Mouse (Mus musculus) small intestine, adult 2 months (tissue): ENCODE measurements at regions not wholly inside any gene's neighbourhood (a gene's known extent, or its start where the extent isn't known, plus 50 kb on each side); places are given as distances from the start of the nearest gene placed in this dataset.

Experiments used
- CTCF ChIP-seq: fragments of 200-500 bp; IDR thresholded peaks from 2 replicates; pipeline ENCODE4 v1.5.1; 2012; ENCODE audit warnings: low read depth, mild to moderate bottlenecking, control low read depth, inconsistent platforms, low read length, moderate library complexity, mixed read lengths; ENCODE audit not compliant: insufficient replicate concordance, insufficient read length; ENCODE audit errors: extremely low read depth
- POLR2A ChIP-seq: fragments of 200-500 bp; IDR thresholded peaks from 2 replicates; pipeline ENCODE4 v1.6.1; 2012; ENCODE audit warnings: low read depth, mild to moderate bottlenecking, control low read depth, inconsistent platforms, low read length, moderate library complexity

- TF ChIP-seq CTCF = no peak
- TF ChIP-seq POLR2A = no peak
Observed at GRCm38 (mm10) chr14:86385136-86385535, 755.9 kb downstream of the Diaph3 start.
